Mouse (Mus musculus) spleen, adult 2 months (tissue): ENCODE data around the gene Anapc7.
A peak's percentile ranks its signal among the peaks of the same experiment; 100 is the strongest.

Source experiments
- CTCF ChIP-seq: fragments of 200-500 bp; IDR thresholded peaks from 2 replicates; pipeline ENCODE4 v1.5.1; 2011; ENCODE audit warnings: mild to moderate bottlenecking, inconsistent platforms; ENCODE audit not compliant: insufficient read depth, insufficient read length, insufficient replicate concordance; ENCODE audit errors: extremely low read depth
- POLR2A ChIP-seq: fragments of 200-500 bp; IDR thresholded peaks from 2 replicates; pipeline ENCODE4 v1.6.1; 2011; ENCODE audit warnings: low read depth, low read length, inconsistent platforms

DNA sequence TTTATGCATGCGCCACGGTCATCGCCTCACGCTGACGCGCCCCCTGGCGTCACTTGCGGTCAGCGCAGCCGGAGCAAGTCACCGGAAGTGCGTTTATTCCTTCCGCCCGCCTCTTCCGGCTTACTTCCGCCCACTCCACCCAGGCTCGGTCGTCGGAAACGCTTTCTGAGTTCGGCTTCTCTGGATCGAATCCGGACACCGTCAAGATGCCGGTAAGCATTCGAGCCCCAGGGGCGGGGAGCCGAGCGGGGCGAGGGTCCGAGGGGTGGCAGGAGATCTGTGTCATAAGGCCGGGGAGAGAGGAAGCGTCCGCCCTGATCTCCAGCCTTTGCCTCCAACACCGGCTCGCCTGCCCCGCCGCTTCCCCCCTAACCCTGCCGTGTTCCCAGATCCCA lies 29.7 kb upstream of the Anapc7 start, which contains the start of gene Arpc3:
- TF ChIP-seq POLR2A (peak; percentile 64), CTCF (peak; percentile 94)
